Mouse (Mus musculus) heart, embryonic 14.5 days (tissue): ENCODE data around the gene Polr2c. TPM values are rescaled to one million over a fixed set of nuclear protein-coding genes. Genes with fewer than 3 reads are reported as not detected.

Experiments
- ATAC-seq: fragments of 200-750 bp; cut with Nextera tagmentation; 2 replicates; pipeline ENCODE4 v1.8.0; 2017; ENCODE audit warnings: low read depth, moderate TSS enrichment; ENCODE audit not compliant: insufficient number of reproducible peaks, insufficient read depth, low FRiP score
- H3K27ac ChIP-seq, 2 experiments: fragments of 200-500 bp in 1 of 2; fragments of 300-500 bp in 1 of 2; sonication (generic) in 1 of 2; replicated peaks in 1 of 2; 2 replicates each; pipeline ENCODE4 v1.5.1; 2012 to 2014; ENCODE audit warnings: low read depth in 2 of 2, low read length in 2 of 2, control low read depth in 1 of 2, mild to moderate bottlenecking in 1 of 2, mixed read lengths in 1 of 2; ENCODE audit not compliant: control insufficient read depth in 1 of 2, insufficient read depth in 1 of 2
- H3K27me3 ChIP-seq: fragments of 300-500 bp; sonication (generic); 2 replicates; pipeline ENCODE4 v1.6.1; 2014; ENCODE audit warnings: mild to moderate bottlenecking, low read length, control low read depth; ENCODE audit not compliant: control insufficient read depth, insufficient read depth
- H3K36me3 ChIP-seq: fragments of 300-500 bp; sonication (generic); 2 replicates; pipeline ENCODE4 v1.6.1; 2014; ENCODE audit warnings: mild to moderate bottlenecking, control low read depth, low read length, mixed read lengths; ENCODE audit not compliant: control insufficient read depth, insufficient read depth
- H3K4me1 ChIP-seq, 2 experiments: fragments of 200-500 bp in 1 of 2; fragments of 300-500 bp in 1 of 2; sonication (generic) in 1 of 2; 2 replicates each; pipeline ENCODE4 v1.6.1; 2012 to 2014; ENCODE audit warnings: low read length in 2 of 2, control low read depth in 1 of 2, mixed read lengths in 1 of 2; ENCODE audit not compliant: control insufficient read depth in 2 of 2, insufficient read depth in 2 of 2
- H3K4me2 ChIP-seq: fragments of 300-500 bp; sonication (generic); 2 replicates; pipeline ENCODE4 v1.6.1; 2014; ENCODE audit warnings: mild to moderate bottlenecking, low read length
- H3K4me3 ChIP-seq, 2 experiments: fragments of 200-500 bp in 1 of 2; fragments of 300-500 bp in 1 of 2; sonication (generic) in 1 of 2; 2 replicates each; pipeline ENCODE4 v1.5.1; 2012 to 2014; ENCODE audit warnings: low read length in 2 of 2, mild to moderate bottlenecking in 2 of 2, control low read depth in 1 of 2, low read depth in 1 of 2, moderate library complexity in 1 of 2; ENCODE audit not compliant: control insufficient read depth in 1 of 2, insufficient read depth in 1 of 2
- H3K9ac ChIP-seq: fragments of 300-500 bp; sonication (generic); 2 replicates; pipeline ENCODE4 v1.6.1; 2014; ENCODE audit warnings: mild to moderate bottlenecking, low read length
- H3K9me3 ChIP-seq: fragments of 300-500 bp; sonication (generic); 2 replicates; pipeline ENCODE4 v1.6.1; 2016; ENCODE audit warnings: low read length, control low read depth; ENCODE audit not compliant: control insufficient read depth
- WGBS: fragments of 180-500 bp; shearing (Covaris S2); extraction: QIAGEN DNeasy Blood & Tissue Kit; methylation state at CpG from one replicate; pipeline ENCODE4 v1.1.7; 2014; 5-methylcytosine and 5-hydroxymethylcytosine counted together
- polyA plus RNA-seq: library from polyadenylated mRNA; unstranded; fragments of >200 nt; fragmentation: Nextera tagmentation; extraction: Ambion mirVana; gene quantifications from 2 replicates; pipeline ENCODE4 v1.2.1, GENCODE M21; 2014

Gene Polr2c
- polyA plus RNA-seq, 1 experiment from 2014 or later, result 129 TPM

- Histone ChIP-seq H3K4me1 (peaks cover 0 to 3% of the 10 kb centered on the region in 2 experiments; a peak in 1 of 4 replicates), H3K36me3 (0 out of 2 replicates have a peak, but pooled peaks cover 2% of the 10 kb centered on the region), H3K27me3 (no peaks in the 10 kb centered on the region), H3K4me2 (no peak overlapping the region), H3K27ac (no peak overlapping the region), H3K9me3 (no peaks in the 10 kb centered on the region), H3K9ac (no peak overlapping the region), H3K4me3 (no peak overlapping the region)
- 0% methylated on average over 1 of the region's 1 CpGs for WGBS
- ATAC-seq, result no peak
Observed at GRCm38 (mm10) chr8:94814556-94814955, 42.7 kb upstream of the Polr2c start.

DNA sequence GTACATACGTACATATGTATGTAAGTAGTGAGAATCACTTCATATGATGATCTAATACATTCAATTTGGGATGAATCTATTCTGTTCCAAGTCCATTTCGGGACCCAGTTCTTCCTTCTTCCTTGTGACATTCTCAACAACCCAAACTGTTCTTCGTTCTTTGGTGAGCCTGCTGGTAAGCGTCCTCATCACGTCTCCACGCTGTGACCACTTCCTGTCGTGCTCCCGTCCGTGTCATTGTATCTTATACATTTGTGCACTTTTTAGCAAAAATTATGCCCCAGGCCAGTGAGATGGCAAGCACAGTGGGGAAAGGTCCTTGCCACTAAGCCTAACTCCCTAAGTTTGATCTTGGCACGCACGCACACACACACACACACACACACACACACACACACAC lies 39.3 kb upstream of the Polr2c start:
- H3K4me3 ChIP-seq, result no peak overlapping the region
- H3K9me3 ChIP-seq, result no peaks in the 10 kb centered on the region
- H3K9ac ChIP-seq, result no peak overlapping the region
- WGBS, result 87% methylated on average over 11 of the region's 11 CpGs
- H3K27ac ChIP-seq, result no peak overlapping the region
- H3K36me3 ChIP-seq, result peaks cover 28% of the 10 kb centered on the region
- H3K27me3 ChIP-seq, result no peaks in the 10 kb centered on the region
- no peak for ATAC-seq
- no peaks in the 10 kb centered on the region for H3K4me1 ChIP-seq
- H3K4me2 ChIP-seq, result no peak overlapping the region

DNA sequence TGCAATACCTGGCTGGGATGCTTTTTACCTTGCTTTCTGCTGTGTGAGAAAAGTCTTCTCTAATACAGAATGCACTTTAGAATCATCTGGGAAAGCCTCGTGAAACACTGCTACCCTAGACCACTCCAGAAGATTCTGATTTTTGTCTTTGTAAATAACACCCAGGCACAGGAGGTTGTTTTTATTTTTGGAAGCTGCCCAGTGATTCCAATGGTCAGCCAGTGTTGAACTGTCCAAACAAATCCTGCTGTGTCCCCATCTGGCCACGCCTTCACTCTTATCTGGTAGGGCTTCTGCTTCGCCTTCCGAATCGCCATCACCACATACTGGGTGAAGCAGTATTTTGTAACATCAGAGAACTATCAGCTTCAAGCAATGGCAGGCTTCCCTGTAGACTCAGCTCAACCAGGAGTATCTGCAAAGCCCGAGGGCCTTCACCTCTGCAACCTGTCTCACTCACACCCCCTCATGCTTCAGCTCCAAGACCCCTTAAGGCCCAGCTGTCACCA lies 37.5 kb upstream of the Polr2c start:
- WGBS, result 42% methylated on average over 6 of the region's 6 CpGs
- H3K4me2 ChIP-seq, result no peak overlapping the region
- peaks cover 45% of the 10 kb centered on the region for H3K36me3 ChIP-seq
- no peaks in the 10 kb centered on the region for H3K27me3 ChIP-seq
- ATAC-seq, result no peak
- H3K4me3 ChIP-seq, result no peak overlapping the region
- no peak overlapping the region for H3K27ac ChIP-seq
- no peak overlapping the region for H3K9ac ChIP-seq
- H3K4me1 ChIP-seq, result no peaks in the 10 kb centered on the region
- H3K9me3 ChIP-seq, result no peaks in the 10 kb centered on the region

DNA sequence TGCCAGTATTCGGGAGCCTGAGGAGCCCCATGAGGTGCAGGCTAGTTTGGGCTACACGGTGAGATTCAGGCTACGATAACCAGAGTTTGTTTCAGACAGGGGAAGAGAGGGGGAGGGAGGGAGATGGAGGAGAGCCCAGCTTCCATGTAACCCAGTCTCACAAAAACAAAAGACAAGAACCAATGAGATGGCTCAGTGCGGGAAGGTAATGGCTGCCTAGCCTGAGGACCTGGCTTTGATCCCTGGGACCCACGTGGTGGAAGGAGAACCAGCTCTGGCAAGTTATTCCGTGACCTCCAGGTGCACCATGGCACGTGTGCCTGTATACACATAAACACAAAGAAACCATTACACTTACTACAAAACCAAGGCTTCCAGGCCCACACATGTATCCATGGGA lies 36.7 kb upstream of the Polr2c start:
- H3K4me1 ChIP-seq, result no peaks in the 10 kb centered on the region
- peaks cover 54% of the 10 kb centered on the region for H3K36me3 ChIP-seq
- WGBS, result 84% methylated on average over 7 of the region's 7 CpGs
- no peak overlapping the region for H3K4me2 ChIP-seq
- no peaks in the 10 kb centered on the region for H3K27me3 ChIP-seq
- no peaks in the 10 kb centered on the region for H3K9me3 ChIP-seq
- no peak overlapping the region for H3K27ac ChIP-seq
- H3K9ac ChIP-seq, result no peak overlapping the region
- no peak for ATAC-seq
- no peak overlapping the region for H3K4me3 ChIP-seq

DNA sequence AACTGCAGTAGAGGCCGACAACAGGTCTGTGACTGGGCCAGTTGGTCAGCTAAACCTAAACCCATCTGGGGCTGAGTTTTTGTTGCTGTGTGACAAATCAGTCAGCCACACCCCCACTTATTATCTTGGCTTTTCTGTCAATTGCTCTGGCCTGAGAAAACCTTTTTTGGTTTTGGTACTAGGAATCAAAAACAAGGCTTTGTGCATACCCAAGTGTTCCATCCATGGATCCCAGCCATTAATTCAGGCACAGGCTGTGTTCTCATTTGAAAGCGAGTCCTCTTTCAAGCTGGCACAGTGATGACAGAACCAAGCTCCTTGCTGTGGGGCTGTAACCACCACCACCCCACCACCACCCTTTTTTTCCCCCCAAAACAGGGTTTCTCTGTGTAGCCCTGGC lies 35.9 kb upstream of the Polr2c start:
- H3K9me3 ChIP-seq, result no peaks in the 10 kb centered on the region
- H3K4me1 ChIP-seq, result no peaks in the 10 kb centered on the region
- no peak overlapping the region for H3K27ac ChIP-seq
- H3K36me3 ChIP-seq, result peaks cover 62% of the 10 kb centered on the region
- H3K4me2 ChIP-seq, result no peak overlapping the region
- H3K9ac ChIP-seq, result no peak overlapping the region
- H3K27me3 ChIP-seq, result no peaks in the 10 kb centered on the region
- no peak overlapping the region for H3K4me3 ChIP-seq
- 86% methylated on average over 2 of the region's 2 CpGs for WGBS
- no peak for ATAC-seq

GRCm38 (mm10) chr8:94822637-94823560 lies 34.4 kb upstream of the Polr2c start:
- ATAC-seq, result no peak
- H3K27ac ChIP-seq, result no peak overlapping the region
- no peaks in the 10 kb centered on the region for H3K4me1 ChIP-seq
- H3K27me3 ChIP-seq, result no peaks in the 10 kb centered on the region
- no peak overlapping the region for H3K4me3 ChIP-seq
- H3K9me3 ChIP-seq, result no peaks in the 10 kb centered on the region
- H3K4me2 ChIP-seq, result no peak overlapping the region
- no peak overlapping the region for H3K9ac ChIP-seq
- H3K36me3 ChIP-seq, result peaks cover 75% of the 10 kb centered on the region
- WGBS, result 73% methylated on average over 23 of the region's 23 CpGs

GRCm38 (mm10) chr8:94825170-94825569 lies 32.1 kb upstream of the Polr2c start:
- H3K9ac ChIP-seq, result no peak overlapping the region
- no peak overlapping the region for H3K27ac ChIP-seq
- H3K36me3 ChIP-seq, result peaks cover 94% of the 10 kb centered on the region
- WGBS, result 86% methylated on average over 6 of the region's 6 CpGs
- no peaks in the 10 kb centered on the region for H3K27me3 ChIP-seq
- no peaks in the 10 kb centered on the region for H3K9me3 ChIP-seq
- ATAC-seq, result no peak
- no peaks in the 10 kb centered on the region for H3K4me1 ChIP-seq
- no peak overlapping the region for H3K4me2 ChIP-seq
- no peak overlapping the region for H3K4me3 ChIP-seq
